Mouse (Mus musculus): ENCODE results near the gene Tescl.

DNA sequence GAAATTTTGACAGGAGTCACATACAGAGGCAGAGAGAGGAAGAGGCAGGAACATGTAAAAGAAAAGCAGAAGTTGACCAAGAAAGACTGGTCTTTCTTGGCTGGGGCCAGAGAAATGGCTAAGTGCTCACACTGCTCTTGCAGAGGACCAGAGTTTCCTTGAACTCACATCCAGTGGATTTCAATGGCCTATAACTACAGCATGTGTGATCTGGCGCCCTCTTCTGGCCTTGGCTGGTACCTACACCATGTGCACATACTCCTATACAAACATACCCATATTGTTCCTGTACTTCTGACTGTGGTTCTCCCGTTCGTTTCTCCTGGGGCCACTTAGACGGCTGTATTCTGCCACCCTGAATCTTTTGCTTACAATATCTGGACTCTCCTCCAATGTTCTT, 27.3 kb upstream of the Tescl start:
- TF ChIP-seq CTCF (IDR thresholded peaks at IDR 0.05; ENCODE audit: low read depth, low read length): no peak; the same call in 1 of the 2 replicates
- no peak for TF ChIP-seq POLR2A (IDR thresholded peaks at IDR 0.05; ENCODE audit: extremely low read depth, insufficient read depth, low read length)
